Mouse (Mus musculus) stomach, postnatal 0 days (tissue): ENCODE results near the gene Pde4dip.

Experiments used
- CTCF ChIP-seq: IDR thresholded peaks from 2 replicates; pipeline ENCODE4 v1.5.1; 2016; ENCODE audit warnings: antibody characterized with exemption, low read depth, mild to moderate bottlenecking, moderate library complexity
- EP300 ChIP-seq: optimal IDR thresholded peaks from 2 replicates; pipeline ENCODE3; 2016; ENCODE audit warnings: antibody characterized with exemption

DNA sequence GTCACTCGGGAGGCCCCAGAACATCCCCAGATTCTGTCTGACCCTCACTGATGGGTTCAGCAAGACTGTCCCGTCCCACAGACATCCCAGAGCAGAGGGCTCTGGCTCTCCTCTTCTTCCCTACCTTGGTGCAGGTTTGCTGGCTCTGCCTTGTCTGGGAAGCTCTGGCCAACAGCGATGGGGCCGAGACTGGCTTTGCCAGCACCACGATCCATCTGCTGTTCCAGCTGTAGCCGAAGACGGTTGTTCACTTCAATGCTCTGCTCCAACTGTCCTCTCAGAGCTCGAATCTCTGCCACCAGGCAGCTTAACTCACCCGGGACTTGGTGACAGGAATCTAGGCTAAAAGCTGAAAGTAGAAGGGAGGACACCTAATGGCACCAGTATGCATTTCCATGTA lies 191.6 kb downstream of the Pde4dip start:
- TF ChIP-seq CTCF (no peak), EP300 (no peak)
